Mouse (Mus musculus): Measurements from ENCODE around the gene Ampd3. TPM values are rescaled to one million over a fixed set of nuclear protein-coding genes. Genes with fewer than 3 reads are reported as not detected.

Ampd3 gene
- total RNA-seq (2021): 18.9 and 24.6 TPM in 2 replicates
- long read RNA-seq, partial matches to known transcripts: 5 of 10 reads
- long read RNA-seq, other reads (novel, unspliced or antisense): 4 of 10 reads

- DNase-seq: no peak
Observed at GRCm38 (mm10) chr7:110768001-110768400, at the start of gene Ampd3. Gene Ampd3, plus strand, starts transcription at chr7:110768206.

GRCm38 (mm10) chr7:110718505-110718904 is 49.5 kb upstream of the Ampd3 start:
- DNase-seq: no peak

- no peak for DNase-seq
Observed at GRCm38 (mm10) chr7:110719857-110720256, 48.1 kb upstream of the Ampd3 start.

- no peak for DNase-seq
Observed at GRCm38 (mm10) chr7:110722183-110722582, 45.8 kb upstream of the Ampd3 start.

- DNase-seq: no peak
Observed at GRCm38 (mm10) chr7:110727049-110727448, 41.0 kb upstream of the Ampd3 start.

- DNase-seq: peak; percentile 27
Observed at GRCm38 (mm10) chr7:110728876-110729275, 39.1 kb upstream of the Ampd3 start.

GRCm38 (mm10) chr7:110729295-110729694 is 38.7 kb upstream of the Ampd3 start:
- DNase-seq: no peak

- no peak for DNase-seq
Observed at GRCm38 (mm10) chr7:110731091-110731967, 36.7 kb upstream of the Ampd3 start.

- no peak for DNase-seq
Observed at GRCm38 (mm10) chr7:110732001-110732632, 35.9 kb upstream of the Ampd3 start.

GRCm38 (mm10) chr7:110736914-110737313 is 31.1 kb upstream of the Ampd3 start:
- DNase-seq: no peak

- no peak for DNase-seq
Observed at GRCm38 (mm10) chr7:110739764-110740163, 28.2 kb upstream of the Ampd3 start.

GRCm38 (mm10) chr7:110740188-110740587 is 27.8 kb upstream of the Ampd3 start:
- no peak for DNase-seq

- DNase-seq: no peak
Observed at GRCm38 (mm10) chr7:110742022-110742421, 26.0 kb upstream of the Ampd3 start.

GRCm38 (mm10) chr7:110746087-110746562 is 21.9 kb upstream of the Ampd3 start:
- no peak for DNase-seq

GRCm38 (mm10) chr7:110746809-110747208 is 21.2 kb upstream of the Ampd3 start:
- no peak for DNase-seq

- no peak for DNase-seq
Observed at GRCm38 (mm10) chr7:110750834-110751233, 17.2 kb upstream of the Ampd3 start.

GRCm38 (mm10) chr7:110751634-110752033 is 16.4 kb upstream of the Ampd3 start:
- no peak for DNase-seq

- DNase-seq: no peak
Observed at GRCm38 (mm10) chr7:110753310-110753709, 14.7 kb upstream of the Ampd3 start.

GRCm38 (mm10) chr7:110753926-110754330 is 14.1 kb upstream of the Ampd3 start:
- DNase-seq: no peak

- no peak for DNase-seq
Observed at GRCm38 (mm10) chr7:110756440-110756839, 11.6 kb upstream of the Ampd3 start.

- DNase-seq: no peak
Observed at GRCm38 (mm10) chr7:110762605-110763180, 5.3 kb upstream of the Ampd3 start.

GRCm38 (mm10) chr7:110768451-110769064 is 552 bp downstream of the Ampd3 start:
- peak; percentile 57 for DNase-seq

Data from adrenal gland, postnatal 25 days (tissue).